Mouse (Mus musculus) lung, adult 2 months (tissue): Measurements from ENCODE around the gene Hrct1. TPM values are rescaled to one million over a fixed set of nuclear protein-coding genes. Genes with fewer than 3 reads are reported as not detected.
A peak's percentile ranks its signal among the peaks of the same experiment; 100 is the strongest.

Source experiments
- DNase-seq: peaks from one replicate; pipeline ENCODE4 v3.0.0; 2022
- H3K4me1 ChIP-seq: fragments of 200-500 bp; 2 replicates; pipeline ENCODE4 v1.6.1; 2011; ENCODE audit warnings: low read length; ENCODE audit not compliant: control insufficient read depth, insufficient read depth
- H3K4me3 ChIP-seq: fragments of 200-500 bp; replicated peaks from 2 replicates; pipeline ENCODE3; 2011; ENCODE audit warnings: low read depth, mild to moderate bottlenecking, control low read depth, low read length; ENCODE audit errors: extremely low read depth
- CTCF ChIP-seq: fragments of 200-500 bp; IDR thresholded peaks from 2 replicates; pipeline ENCODE4 v1.5.1; 2011; ENCODE audit warnings: mild to moderate bottlenecking, low read length, control low read depth; ENCODE audit not compliant: insufficient read depth
- POLR2A ChIP-seq: fragments of 200-500 bp; IDR thresholded peaks from 2 replicates; pipeline ENCODE4 v1.6.1; 2011; ENCODE audit warnings: low read depth, mild to moderate bottlenecking, control low read depth, low read length, borderline replicate concordance; ENCODE audit errors: extremely low read depth
- WGBS: fragments of 180-500 bp; shearing (Covaris S2); methylation state at CpG from one replicate; pipeline ENCODE4 v1.1.7; 2018; 5-methylcytosine and 5-hydroxymethylcytosine counted together
- polyA plus RNA-seq: library from polyadenylated mRNA; depleted of rRNA; stranded (reverse); fragments of >200 nt; gene quantifications from 2 replicates; pipeline ENCODE4 v1.2.3, GENCODE M21; 2012

Hrct1 gene
- polyA plus RNA-seq, 1 experiment, result 15.1 TPM

DNA sequence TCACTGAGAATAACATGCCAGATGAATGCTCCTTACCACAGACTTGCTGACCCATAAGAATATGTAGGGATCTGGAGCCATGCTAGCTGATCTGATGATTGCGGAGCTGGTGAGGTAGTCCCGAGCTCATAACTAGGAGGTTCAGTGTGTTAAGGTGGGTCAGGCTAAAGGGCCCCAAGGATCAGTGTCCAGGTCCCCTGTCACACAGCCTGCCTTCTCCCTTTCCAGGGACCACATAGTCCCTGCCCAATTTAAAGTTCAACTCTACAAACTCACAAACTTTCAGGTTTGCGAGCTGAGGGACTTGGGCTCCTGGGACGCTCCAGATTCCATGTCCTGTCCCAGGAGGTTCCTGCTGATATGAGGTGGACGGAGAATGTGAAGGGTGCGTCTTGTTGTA is 26.3 kb upstream of the Hrct1 start, which contains the start of gene Olfr70:
Gene Olfr70 (minus strand): TSS at position 101 of the 400 bp plus-strand sequence.
- 91% methylated on average over 6 of the region's 6 CpGs for WGBS
- no peaks in the 10 kb centered on the region for H3K4me1 ChIP-seq
- no peak within 1 kb of the TSS for H3K4me3 ChIP-seq
- TF ChIP-seq CTCF (no peak), POLR2A (no peak)
- DNase-seq, result no peak

DNA sequence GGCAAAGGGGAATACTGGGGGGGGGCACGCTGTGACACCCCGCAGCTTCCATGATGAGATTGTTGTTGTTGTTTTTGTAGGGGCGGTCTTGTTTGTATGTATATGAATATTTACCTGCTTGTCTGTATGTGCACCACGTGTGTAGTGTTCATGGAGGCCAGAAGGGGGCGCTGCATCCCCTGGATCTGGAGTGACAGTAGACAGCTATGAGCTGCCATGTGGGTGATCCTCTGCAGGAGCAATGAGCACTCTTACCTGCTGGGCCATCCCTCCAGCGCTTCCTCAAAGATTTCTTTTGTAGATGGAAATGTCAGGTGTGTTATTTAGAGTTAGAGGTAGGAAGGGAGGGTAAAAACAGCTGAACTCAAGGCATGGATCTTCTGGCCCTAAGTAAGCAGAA is 23.5 kb upstream of the Hrct1 start:
- TF ChIP-seq POLR2A (no peak), CTCF (peak; percentile 41)
- no peak overlapping the region for H3K4me3 ChIP-seq
- no peaks in the 10 kb centered on the region for H3K4me1 ChIP-seq
- WGBS, result 73% methylated on average over 6 of the region's 6 CpGs
- DNase-seq, result no peak

DNA sequence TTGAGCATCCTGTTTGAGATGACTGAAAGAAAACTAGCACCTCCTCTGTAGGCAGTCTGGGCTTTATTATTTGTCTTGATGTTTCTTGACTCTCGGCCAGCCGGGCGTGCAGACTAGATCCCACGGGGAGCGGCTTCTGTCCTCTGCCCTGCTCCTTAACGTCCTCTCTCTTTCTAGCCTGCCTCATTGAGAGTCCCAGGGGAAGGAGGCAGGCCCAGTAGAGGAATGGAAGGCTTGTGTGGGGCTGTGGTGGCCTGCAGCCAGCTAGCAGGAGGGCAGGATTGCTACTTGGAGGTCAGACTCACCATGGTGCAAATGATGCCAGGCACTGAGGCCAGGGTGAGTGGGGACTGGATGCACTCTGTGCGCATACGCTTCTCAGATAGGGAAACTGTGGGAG is 23.1 kb upstream of the Hrct1 start:
- Histone ChIP-seq H3K4me3 (no peak overlapping the region), H3K4me1 (no peaks in the 10 kb centered on the region)
- 73% methylated on average over 8 of the region's 8 CpGs for WGBS
- no peak for DNase-seq
- TF ChIP-seq POLR2A (no peak), CTCF (no peak)

DNA sequence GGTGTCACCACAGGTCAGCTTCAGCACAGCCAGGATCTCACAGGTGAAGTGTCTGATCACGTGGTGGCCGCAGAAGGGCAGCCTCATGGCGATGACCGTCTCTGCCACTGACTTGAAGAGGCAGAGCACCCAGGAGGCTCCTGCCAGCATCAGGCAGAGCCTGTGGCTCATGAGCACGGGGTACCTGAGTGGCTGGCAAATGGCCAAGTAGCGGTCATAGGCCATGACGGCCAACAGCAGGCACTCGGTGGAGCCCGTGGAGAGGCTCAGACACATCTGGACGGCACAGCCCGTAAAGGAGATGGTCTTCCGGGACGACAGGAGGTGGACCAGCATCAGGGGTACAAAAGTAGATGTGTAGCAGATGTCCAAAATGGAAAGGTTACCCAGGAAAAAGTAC is 21.0 kb upstream of the Hrct1 start:
- Histone ChIP-seq H3K4me1 (no peaks in the 10 kb centered on the region), H3K4me3 (no peak overlapping the region)
- TF ChIP-seq CTCF, result no peak
- TF ChIP-seq POLR2A, result no peak
- no peak for DNase-seq
- WGBS, result 68% methylated on average over 13 of the region's 13 CpGs

DNA sequence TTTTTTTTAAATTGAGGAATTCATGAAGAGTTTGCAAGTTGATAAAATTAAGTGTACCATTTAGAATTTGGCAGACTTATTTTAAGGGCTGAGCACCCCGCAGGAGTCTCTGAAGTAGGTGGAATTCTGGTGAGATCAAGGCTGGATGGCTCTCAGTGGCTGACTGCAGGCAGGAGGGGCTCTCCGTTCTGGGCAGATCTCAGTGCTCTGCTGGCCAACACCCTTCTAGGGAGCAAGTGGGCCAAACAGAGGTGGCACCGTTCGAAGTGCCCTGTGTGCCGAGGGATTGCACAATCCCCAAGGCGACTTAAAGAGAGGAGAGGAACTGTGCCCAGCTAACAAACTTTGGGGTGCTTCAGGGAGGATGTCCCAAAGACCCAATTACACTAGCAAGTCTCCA is 17.1 kb upstream of the Hrct1 start, which contains the start of gene Olfr71:
Gene Olfr71 (minus strand): TSS at position 387 of the 400 bp plus-strand sequence.
- TF ChIP-seq POLR2A, result no peak
- no peak for TF ChIP-seq CTCF
- DNase-seq, result peak; percentile 61
- H3K4me1 ChIP-seq, result no peaks in the 10 kb centered on the region
- WGBS, result 43% methylated on average over 6 of the region's 6 CpGs
- no peak within 1 kb of the TSS for H3K4me3 ChIP-seq

DNA sequence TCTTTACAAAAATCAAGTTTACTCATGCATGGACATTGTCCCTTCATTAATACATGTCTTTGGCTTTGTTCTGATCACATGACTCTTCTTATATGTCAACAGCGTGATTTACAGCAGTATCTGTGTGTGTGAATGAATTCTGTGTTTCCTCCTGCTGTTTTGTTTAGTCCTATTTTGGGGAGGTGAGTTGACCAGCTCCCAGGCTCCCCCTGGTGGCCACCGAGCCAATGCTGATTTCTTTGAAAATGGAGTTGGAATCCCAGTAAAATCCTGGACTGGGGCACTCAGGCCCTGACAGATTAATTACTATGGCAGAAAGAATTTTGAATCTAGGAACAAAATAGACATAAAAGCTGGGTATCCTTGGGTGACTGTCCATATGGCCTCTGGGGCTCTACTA is 15.2 kb upstream of the Hrct1 start:
- peak; percentile 80 for TF ChIP-seq CTCF
- TF ChIP-seq POLR2A, result no peak
- H3K4me3 ChIP-seq, result no peak overlapping the region
- 0% methylated on average over 2 of the region's 2 CpGs for WGBS
- DNase-seq, result peak; percentile 81
- no peaks in the 10 kb centered on the region for H3K4me1 ChIP-seq

DNA sequence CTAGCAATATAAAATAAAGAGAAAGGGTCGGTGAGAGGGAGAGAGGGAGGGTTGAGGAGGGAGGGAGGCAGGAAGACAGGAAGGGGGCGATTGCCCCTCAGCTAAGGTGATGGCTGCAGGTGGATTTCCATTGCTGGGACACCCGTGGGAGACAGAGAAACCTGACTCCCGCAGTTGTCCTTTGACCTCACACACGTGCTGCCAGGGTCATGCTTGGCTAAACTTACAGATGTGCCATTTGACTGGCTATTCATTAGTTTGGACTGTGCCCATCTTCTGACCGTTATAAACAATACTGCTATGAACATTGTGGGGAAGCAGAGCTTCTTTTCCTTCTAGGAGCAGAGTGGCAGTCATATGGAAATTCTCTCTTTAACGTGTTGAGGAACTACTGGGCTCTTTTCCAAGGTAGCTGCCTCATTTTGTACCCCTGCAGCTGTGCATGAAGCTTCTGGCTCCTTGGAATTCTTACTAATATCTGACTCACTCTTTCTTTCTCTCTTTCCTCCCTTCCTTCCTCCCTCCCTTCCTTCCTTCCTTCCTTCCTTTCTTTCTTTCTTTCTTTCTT is 13.3 kb upstream of the Hrct1 start:
- DNase-seq, result no peak
- H3K4me1 ChIP-seq, result no peaks in the 10 kb centered on the region
- no peak for TF ChIP-seq CTCF
- no peak overlapping the region for H3K4me3 ChIP-seq
- 30% methylated on average over 7 of the region's 7 CpGs for WGBS

DNA sequence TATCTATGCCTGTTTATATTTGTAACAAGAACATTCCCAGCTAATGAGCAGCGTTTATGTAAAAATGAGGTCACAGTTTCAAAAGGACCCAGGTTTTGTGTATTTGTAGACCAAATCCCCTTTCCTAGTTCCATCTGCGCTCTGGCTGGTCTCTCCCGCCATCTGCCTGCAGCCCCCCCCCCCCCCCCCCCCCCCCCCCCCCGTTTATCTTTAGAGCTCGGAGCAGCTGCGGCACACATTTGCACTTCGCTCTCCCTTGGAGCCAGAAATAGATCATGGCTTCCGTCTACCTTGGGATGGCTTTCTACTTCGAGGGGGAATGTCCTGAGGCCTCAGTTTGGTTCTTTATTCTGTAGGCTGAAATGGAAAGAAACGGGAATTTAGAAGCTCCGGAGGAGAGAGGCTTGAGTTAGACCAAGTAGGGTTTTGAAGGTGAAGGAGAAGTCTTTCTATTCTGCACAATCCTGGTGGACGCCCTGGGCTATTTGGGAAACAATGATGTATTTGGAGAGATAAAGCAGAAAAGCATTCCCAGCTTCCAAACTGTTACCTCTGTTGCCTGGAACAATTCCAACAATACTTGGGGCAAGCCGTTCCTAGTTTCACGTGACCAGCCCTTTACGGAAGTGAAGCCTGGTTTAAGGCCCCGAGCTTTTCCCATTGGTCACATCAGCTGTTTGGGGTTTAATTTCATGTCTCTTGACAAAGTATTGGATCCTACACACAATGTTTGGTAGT is 6.3 kb upstream of the Hrct1 start:
- WGBS, result 41% methylated on average over 14 of the region's 16 CpGs
- Histone ChIP-seq H3K4me3 (no peak overlapping the region), H3K4me1 (no peaks in the 10 kb centered on the region; the same call in 1 of the 2 replicates)
- TF ChIP-seq CTCF (no peak), POLR2A (no peak)
- DNase-seq, result no peak

DNA sequence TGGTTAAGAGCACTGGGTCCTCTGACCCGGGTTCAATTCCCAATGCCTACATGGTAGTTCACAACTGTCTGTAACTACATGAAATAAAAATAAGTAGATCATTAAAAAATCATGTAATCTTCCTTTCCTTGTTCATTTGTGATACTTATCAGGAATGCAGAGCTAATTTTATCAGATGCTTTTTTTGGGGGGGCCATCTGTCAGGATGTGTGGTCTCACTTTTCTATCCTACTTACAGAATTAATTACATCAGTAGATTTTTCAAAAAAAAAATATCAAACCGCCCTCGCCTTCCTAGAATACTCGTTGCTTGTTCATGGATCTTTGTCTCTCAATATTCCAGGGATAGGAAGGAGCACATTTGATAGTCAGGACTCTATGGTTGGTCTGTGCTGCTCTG is 4.8 kb upstream of the Hrct1 start:
- WGBS, result 83% methylated on average over 4 of the region's 4 CpGs
- DNase-seq, result no peak
- Histone ChIP-seq H3K4me3 (no peak overlapping the region), H3K4me1 (peaks cover 4% of the 10 kb centered on the region)
- TF ChIP-seq POLR2A, result no peak
- TF ChIP-seq CTCF, result no peak

DNA sequence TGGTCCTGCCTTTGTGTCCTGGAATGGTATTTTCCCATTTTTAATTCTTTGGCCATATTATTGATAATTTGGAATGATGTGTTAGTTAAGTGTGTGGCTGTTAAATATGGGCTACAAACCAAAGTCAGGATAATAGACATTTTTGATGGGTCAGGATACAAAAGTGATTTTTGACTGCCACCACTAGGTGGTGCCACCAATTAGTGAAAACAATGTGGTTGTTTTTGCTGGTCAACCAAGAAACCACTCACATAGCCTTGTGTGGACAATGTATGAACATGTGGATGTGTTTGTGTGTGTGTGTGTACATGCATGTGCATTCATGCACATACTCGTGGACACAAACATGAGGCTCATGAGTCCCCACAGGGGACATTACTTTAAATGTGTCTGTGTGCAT is 2.2 kb upstream of the Hrct1 start:
- Histone ChIP-seq H3K4me3 (no peak overlapping the region), H3K4me1 (peaks cover 27% of the 10 kb centered on the region)
- DNase-seq, result peak; percentile 50
- peak; percentile 28; the same call in 1 of the 2 replicates for TF ChIP-seq CTCF
- no peak for TF ChIP-seq POLR2A
- WGBS, result 14% methylated on average over 1 of the region's 1 CpGs
